Mouse (Mus musculus) myocyte (in vitro differentiated cells): ENCODE data around the gene Numb.

ENCODE experiments used
- E2F4 ChIP-seq: IDR thresholded peaks from one replicate; pipeline ENCODE4 v1.6.1; 2011; ENCODE audit warnings: mild to moderate bottlenecking, control low read depth, moderate library complexity; ENCODE audit not compliant: insufficient read depth
- MAX ChIP-seq: IDR thresholded peaks from one replicate; pipeline ENCODE4 v1.6.1; 2011; ENCODE audit warnings: low read depth, mild to moderate bottlenecking, control low read depth
- MYOG ChIP-seq, 3 experiments: IDR thresholded peaks; one replicate each; pipeline ENCODE4 v1.6.1; 2011; ENCODE audit warnings: control low read depth in 2 of 3, low read depth in 2 of 3, mild to moderate bottlenecking in 2 of 3; ENCODE audit not compliant: insufficient read length in 2 of 3, control insufficient read depth in 1 of 3, insufficient read depth in 1 of 3
- POLR2A ChIP-seq: IDR thresholded peaks from one replicate; pipeline ENCODE4 v1.6.1; 2011; ENCODE audit warnings: low read depth, mild to moderate bottlenecking, control low read depth, moderate library complexity; ENCODE audit not compliant: insufficient read length
- POLR2AphosphoS2 ChIP-seq: IDR thresholded peaks from one replicate; pipeline ENCODE4 v1.6.1; 2011; ENCODE audit warnings: low read depth, control low read depth; ENCODE audit not compliant: insufficient read length
- TCF12 ChIP-seq: IDR thresholded peaks from one replicate; pipeline ENCODE4 v1.6.1; 2011; ENCODE audit warnings: mild to moderate bottlenecking, control low read depth; ENCODE audit not compliant: poor library complexity, insufficient read depth, severe bottlenecking
- TCF3 ChIP-seq: IDR thresholded peaks from one replicate; pipeline ENCODE4 v1.6.1; 2011; ENCODE audit warnings: low read depth, control low read depth; ENCODE audit not compliant: insufficient read length
- USF1 ChIP-seq: IDR thresholded peaks from one replicate; pipeline ENCODE4 v1.6.1; 2011; ENCODE audit warnings: low read depth, mild to moderate bottlenecking, control low read depth, moderate library complexity

- TF ChIP-seq MAX (no peak), TCF12 (no peak), POLR2A (no peak), USF1 (no peak), MYOG (IDR thresholded peaks at IDR 0.05; ENCODE audit: control insufficient read depth in 1 of 3, insufficient read depth in 1 of 3, insufficient read length in 2 of 3, low read depth in 2 of 3) (no peak), POLR2AphosphoS2 (no peak), E2F4 (no peak), TCF3 (no peak)
Observed at GRCm38 (mm10) chr12:83941938-83942337, 20.2 kb upstream of the Numb start.
